Mouse (Mus musculus) spleen, adult 2 months (tissue): Measurements from ENCODE around the gene Dtl. TPM values are rescaled to one million over a fixed set of nuclear protein-coding genes. Genes with fewer than 3 reads are reported as not detected.
A peak's percentile ranks its signal among the peaks of the same experiment; 100 is the strongest.

ENCODE experiments used
- DNase-seq, 2 experiments: peaks; one replicate each; pipeline versions ENCODE4 v3.0.0 to v3.0.0-alpha.2; 2012 to 2021; ENCODE audit warnings: low spot score in 2 of 2, low read depth in 1 of 2
- H3K27ac ChIP-seq: fragments of 200-500 bp; 2 replicates; pipeline ENCODE4 v1.5.1; 2012; ENCODE audit warnings: low read length, inconsistent platforms; ENCODE audit not compliant: insufficient read depth
- H3K27me3 ChIP-seq: fragments of 200-500 bp; 2 replicates; pipeline ENCODE4 v1.6.1; 2012; ENCODE audit warnings: mild to moderate bottlenecking, moderate library complexity, low read length, inconsistent platforms; ENCODE audit not compliant: control insufficient read depth, insufficient read depth
- H3K36me3 ChIP-seq: fragments of 200-500 bp; 2 replicates; pipeline ENCODE4 v1.6.1; 2012; ENCODE audit warnings: mild to moderate bottlenecking, low read length, inconsistent platforms; ENCODE audit not compliant: control insufficient read depth, insufficient read depth
- H3K4me1 ChIP-seq: fragments of 200-500 bp; 2 replicates; pipeline ENCODE4 v1.6.1; 2011; ENCODE audit warnings: inconsistent platforms; ENCODE audit not compliant: control insufficient read depth, insufficient read depth, insufficient read length
- H3K4me3 ChIP-seq: fragments of 200-500 bp; 2 replicates; pipeline ENCODE4 v1.5.1; 2011; ENCODE audit warnings: mild to moderate bottlenecking, inconsistent platforms; ENCODE audit not compliant: insufficient read depth, insufficient read length; ENCODE audit errors: extremely low read depth
- CTCF ChIP-seq: fragments of 200-500 bp; IDR thresholded peaks from 2 replicates; pipeline ENCODE4 v1.5.1; 2011; ENCODE audit warnings: mild to moderate bottlenecking, inconsistent platforms; ENCODE audit not compliant: insufficient read depth, insufficient read length, insufficient replicate concordance; ENCODE audit errors: extremely low read depth
- POLR2A ChIP-seq: fragments of 200-500 bp; IDR thresholded peaks from 2 replicates; pipeline ENCODE4 v1.6.1; 2011; ENCODE audit warnings: low read depth, low read length, inconsistent platforms
- WGBS: fragments of 180-500 bp; shearing (Covaris S2); methylation state at CpG from one replicate; pipeline ENCODE4 v1.1.7; 2018; 5-methylcytosine and 5-hydroxymethylcytosine counted together
- polyA plus RNA-seq: library from polyadenylated mRNA; depleted of rRNA; stranded (reverse); fragments of >200 nt; gene quantifications from 2 replicates; pipeline ENCODE4 v1.2.3, GENCODE M21; 2012

Gene Dtl
- polyA plus RNA-seq, 1 experiment = 1.7 TPM

GRCm38 (mm10) chr1:191583836-191584235 lies 8.5 kb upstream of the Dtl start:
- Histone ChIP-seq H3K4me3 (no peak overlapping the region), H3K4me1 (no peaks in the 10 kb centered on the region), H3K27ac (no peak overlapping the region), H3K27me3 (no peaks in the 10 kb centered on the region), H3K36me3 (peaks cover 26% of the 10 kb centered on the region)
- no peak for DNase-seq
- TF ChIP-seq POLR2A = no peak
- TF ChIP-seq CTCF = no peak
- 96% methylated on average over 4 of the region's 4 CpGs for WGBS

GRCm38 (mm10) chr1:191581641-191582040 lies 6.3 kb upstream of the Dtl start:
- peaks cover 4% of the 10 kb centered on the region; the same call in 1 of the 2 replicates for H3K4me1 ChIP-seq
- WGBS = 91% methylated on average over 4 of the region's 4 CpGs
- no peak overlapping the region for H3K4me3 ChIP-seq
- no peaks in the 10 kb centered on the region for H3K27me3 ChIP-seq
- H3K36me3 ChIP-seq = peaks cover 17% of the 10 kb centered on the region
- no peak for DNase-seq
- H3K27ac ChIP-seq = no peak overlapping the region
- TF ChIP-seq CTCF (no peak), POLR2A (no peak)

DNA sequence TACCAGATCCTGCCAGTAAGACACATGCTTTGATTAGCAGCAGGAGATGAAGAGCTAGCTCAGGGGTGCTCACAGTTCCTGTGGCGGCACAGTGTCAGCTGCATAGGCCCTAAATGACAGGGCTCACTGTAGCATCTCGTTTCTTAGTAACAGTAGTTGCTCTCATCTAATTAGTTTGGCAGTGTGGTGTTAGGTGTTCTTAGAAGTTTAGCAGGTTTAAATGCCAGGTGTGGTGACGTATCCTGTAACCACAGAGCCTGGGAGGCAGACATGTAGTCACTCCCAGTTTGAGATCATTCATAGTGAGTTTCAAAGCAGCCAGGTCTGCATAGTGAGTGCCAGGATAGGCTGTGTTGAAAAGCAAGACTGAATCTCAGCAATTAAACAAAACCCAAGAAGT lies 4.2 kb upstream of the Dtl start:
- 69% methylated on average over 3 of the region's 3 CpGs for WGBS
- no peak for DNase-seq
- Histone ChIP-seq H3K27ac (no peak overlapping the region), H3K36me3 (peaks cover 14% of the 10 kb centered on the region), H3K4me3 (no peak overlapping the region), H3K4me1 (peaks cover 6% of the 10 kb centered on the region; the same call in 1 of the 2 replicates), H3K27me3 (no peaks in the 10 kb centered on the region)
- TF ChIP-seq CTCF = no peak
- TF ChIP-seq POLR2A = no peak

- no peak for TF ChIP-seq CTCF
- TF ChIP-seq POLR2A = no peak
- Histone ChIP-seq H3K36me3 (no peaks in the 10 kb centered on the region), H3K4me1 (peaks cover 6% of the 10 kb centered on the region; the same call in 1 of the 2 replicates), H3K4me3 (peak overlapping the region; percentile 73), H3K27ac (no peak overlapping the region), H3K27me3 (no peaks in the 10 kb centered on the region)
- peak; percentile 22 to 29 for DNase-seq
- under 1% methylated on average over 52 of the region's 52 CpGs for WGBS
These were observed 380 bp downstream of the Dtl start for GRCm38 (mm10) chr1:191574871-191575457.

- no peaks in the 10 kb centered on the region for H3K27me3 ChIP-seq
- no peaks in the 10 kb centered on the region for H3K36me3 ChIP-seq
- DNase-seq = no peak
- peaks cover 6% of the 10 kb centered on the region; the same call in 1 of the 2 replicates for H3K4me1 ChIP-seq
- WGBS = 3% methylated on average over 13 of the region's 13 CpGs
- TF ChIP-seq POLR2A (no peak), CTCF (no peak)
- H3K4me3 ChIP-seq = peak overlapping the region; percentile 73
- H3K27ac ChIP-seq = no peak overlapping the region
These were observed 1.3 kb downstream of the Dtl start for GRCm38 (mm10) chr1:191573906-191574639.

DNA sequence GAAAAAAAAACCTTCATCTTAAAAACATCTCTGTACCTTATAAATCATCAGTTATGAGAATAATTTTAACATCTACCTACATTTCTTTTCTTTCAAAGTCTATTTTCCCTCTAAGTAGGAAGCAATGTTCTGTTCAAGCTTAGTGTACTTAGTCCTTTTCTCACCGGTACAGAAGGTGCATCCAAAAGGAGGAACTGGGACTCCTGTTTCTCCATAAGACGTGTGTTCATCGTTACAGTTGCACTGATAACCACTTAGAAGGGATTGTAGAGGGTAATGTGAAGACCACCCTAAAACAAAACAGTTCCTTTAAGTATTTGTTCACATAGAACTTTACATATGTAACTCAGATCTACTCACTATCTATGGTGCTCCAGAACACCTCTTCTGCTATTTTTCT lies 4.9 kb downstream of the Dtl start:
- Histone ChIP-seq H3K27me3 (no peaks in the 10 kb centered on the region), H3K27ac (no peak overlapping the region), H3K4me3 (no peak overlapping the region), H3K36me3 (no peaks in the 10 kb centered on the region), H3K4me1 (no peaks in the 10 kb centered on the region)
- DNase-seq = no peak
- WGBS = 70% methylated on average over 3 of the region's 3 CpGs
- TF ChIP-seq POLR2A = no peak
- TF ChIP-seq CTCF = no peak

DNA sequence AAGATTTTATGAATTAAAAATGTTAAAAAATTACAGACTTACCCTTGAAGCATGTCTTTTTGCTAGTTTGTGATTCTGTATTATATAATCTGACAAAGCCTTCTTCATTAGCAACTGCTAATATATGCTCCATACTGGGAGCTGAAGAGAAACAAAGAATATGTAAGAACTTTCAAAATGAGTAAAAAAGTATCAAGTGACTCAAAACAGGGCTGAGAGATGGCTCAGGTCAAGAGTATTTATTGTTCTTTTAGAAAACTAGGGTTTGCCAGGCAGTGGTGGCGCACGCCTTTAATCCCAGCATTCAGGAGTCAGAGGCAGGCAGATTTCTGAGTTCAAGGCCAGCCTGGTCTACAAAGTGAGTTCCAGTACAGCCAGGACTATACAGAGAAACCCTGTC lies 5.7 kb downstream of the Dtl start:
- 94% methylated on average over 2 of the region's 2 CpGs for WGBS
- Histone ChIP-seq H3K4me3 (no peak overlapping the region), H3K4me1 (no peaks in the 10 kb centered on the region), H3K27ac (no peak overlapping the region), H3K27me3 (no peaks in the 10 kb centered on the region), H3K36me3 (no peaks in the 10 kb centered on the region)
- no peak for DNase-seq
- TF ChIP-seq CTCF = no peak
- no peak for TF ChIP-seq POLR2A
